Mouse (Mus musculus) ES-Bruce4 (cell line): ENCODE measurements around the gene Gm15217.

ENCODE experiments used
- CTCF ChIP-seq: IDR thresholded peaks from one replicate; pipeline ENCODE4 v1.8.1; 2011; ENCODE audit warnings: low read depth, low read length
- EP300 ChIP-seq: IDR thresholded peaks from 2 replicates; pipeline ENCODE4 v1.6.1; 2011; ENCODE audit warnings: low read depth, low read length; ENCODE audit not compliant: insufficient read depth
- POLR2A ChIP-seq: IDR thresholded peaks from one replicate; pipeline ENCODE4 v1.8.1; 2011; ENCODE audit warnings: low read length; ENCODE audit not compliant: insufficient read depth

- TF ChIP-seq POLR2A (no peak), EP300 (no peak), CTCF (no peak)
Observed at GRCm38 (mm10) chr14:46408319-46408718, 29.1 kb downstream of the Gm15217 start.
